Mouse (Mus musculus): ENCODE results near the gene Lgr4. TPM values are rescaled to one million over a fixed set of nuclear protein-coding genes. Genes with fewer than 3 reads are reported as not detected.

Lgr4 gene
- total and polyA plus RNA-seq, 3 experiments, result 0.98 to 12.1 (median 7.1) TPM

DNA sequence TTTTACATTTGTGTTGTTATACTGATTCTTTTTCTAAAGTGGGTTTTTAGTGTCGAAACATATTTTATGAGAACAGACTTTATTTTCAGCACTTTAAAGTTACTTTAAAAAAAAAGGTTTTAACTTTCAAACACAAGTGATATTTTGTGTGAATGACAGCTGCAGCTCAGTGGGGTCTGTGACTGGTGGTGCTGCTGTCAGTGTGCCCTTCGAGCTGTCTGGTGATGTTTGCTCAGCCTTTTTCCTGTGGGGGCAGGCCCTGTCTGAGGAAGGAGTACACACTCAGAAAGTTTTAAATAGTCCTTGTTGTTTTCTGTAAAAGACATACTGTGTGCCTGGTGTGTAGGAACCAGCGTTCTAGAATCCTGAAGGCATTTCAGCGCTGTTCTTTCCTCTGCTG lies 119.2 kb downstream of the Lgr4 start:
- ATAC-seq (ENCODE audit: extremely low read depth, insufficient number of reproducible peaks, low FRiP score, poor library complexity, severe bottlenecking) (no peak), DNase-seq (ENCODE audit: low spot score) (no peak)
- H3K4me3 ChIP-seq (ENCODE audit: low read depth, low read length), result no peak overlapping the region
- peaks cover 49% of the 10 kb centered on the region for H3K36me3 ChIP-seq (replicated peaks)
- TF ChIP-seq GATA2 (IDR thresholded peaks at IDR 0.05; ENCODE audit: borderline replicate concordance, low read depth, low read length), result no peak
- TF ChIP-seq CTCF (IDR thresholded peaks at IDR 0.05; ENCODE audit: low read depth, low read length), result no peak
- TF ChIP-seq GATA1 (IDR thresholded peaks at IDR 0.05; ENCODE audit: borderline replicate concordance, low read length), result no peak
- no peak for TF ChIP-seq TAL1 (conservative IDR thresholded peaks at IDR 0.05; ENCODE audit: low read depth, low read length)
- no peak for TF ChIP-seq POLR2AphosphoS5 (IDR thresholded peaks at IDR 0.05; ENCODE audit: insufficient replicate concordance, low read depth, low read length)
- peaks cover 5% of the 10 kb centered on the region; the same call in 1 of the 2 replicates for H3K4me1 ChIP-seq (ENCODE audit: insufficient read depth, low read depth, low read length)
- H3K9me3 ChIP-seq (replicated peaks), result no peaks in the 10 kb centered on the region
- H3K27me3 ChIP-seq (ENCODE audit: insufficient read depth, low read length), result no peaks in the 10 kb centered on the region

GRCm38 (mm10) chr2:110037221-110037620 lies 119.8 kb downstream of the Lgr4 start:
- no peak overlapping the region for H3K4me3 ChIP-seq (ENCODE audit: low read depth, low read length)
- no peak for DNase-seq (ENCODE audit: low spot score)
- TF ChIP-seq GATA2 (IDR thresholded peaks at IDR 0.05; ENCODE audit: borderline replicate concordance, low read depth, low read length), result no peak
- no peak for TF ChIP-seq GATA1 (IDR thresholded peaks at IDR 0.05; ENCODE audit: borderline replicate concordance, low read length)
- TF ChIP-seq POLR2AphosphoS5 (IDR thresholded peaks at IDR 0.05; ENCODE audit: insufficient replicate concordance, low read depth, low read length), result no peak
- TF ChIP-seq CTCF (IDR thresholded peaks at IDR 0.05; ENCODE audit: low read depth, low read length), result no peak
- no peak for TF ChIP-seq TAL1 (conservative IDR thresholded peaks at IDR 0.05; ENCODE audit: low read depth, low read length)
- H3K4me1 ChIP-seq (ENCODE audit: insufficient read depth, low read depth, low read length), result peaks cover 5% of the 10 kb centered on the region; the same call in 1 of the 2 replicates
- peaks cover 49% of the 10 kb centered on the region for H3K36me3 ChIP-seq (replicated peaks)
- H3K9me3 ChIP-seq (replicated peaks), result no peaks in the 10 kb centered on the region
- no peak for ATAC-seq (ENCODE audit: extremely low read depth, insufficient number of reproducible peaks, low FRiP score, poor library complexity, severe bottlenecking)
- no peaks in the 10 kb centered on the region for H3K27me3 ChIP-seq (ENCODE audit: insufficient read depth, low read length)

DNA sequence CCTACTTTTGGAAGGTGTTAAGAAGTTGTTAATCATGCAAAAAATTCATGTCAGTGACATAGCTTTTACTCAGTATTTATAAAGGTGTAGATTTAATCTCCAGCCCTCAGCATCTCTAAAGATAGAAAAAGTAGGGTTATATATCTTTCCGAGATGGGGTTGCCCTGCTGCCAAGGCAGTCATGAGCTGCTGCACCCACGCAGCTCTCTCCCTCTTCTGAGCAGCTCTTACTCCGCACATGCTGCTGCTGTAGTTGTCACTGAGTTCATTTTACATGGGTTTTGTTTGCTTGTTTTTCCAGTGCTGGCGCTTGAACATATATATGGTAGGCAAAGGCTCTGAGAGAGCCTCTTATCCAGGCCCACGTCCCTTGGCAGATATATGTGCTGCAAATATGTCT lies 120.9 kb downstream of the Lgr4 start:
- ATAC-seq (ENCODE audit: extremely low read depth, insufficient number of reproducible peaks, low FRiP score, poor library complexity, severe bottlenecking), result no peak
- no peak overlapping the region for H3K4me3 ChIP-seq (ENCODE audit: low read depth, low read length)
- H3K36me3 ChIP-seq (replicated peaks), result peaks cover 44% of the 10 kb centered on the region
- H3K27me3 ChIP-seq (ENCODE audit: insufficient read depth, low read length), result no peaks in the 10 kb centered on the region
- H3K4me1 ChIP-seq (ENCODE audit: insufficient read depth, low read depth, low read length), result peaks cover 5% of the 10 kb centered on the region; the same call in 1 of the 2 replicates
- H3K9me3 ChIP-seq (replicated peaks), result no peaks in the 10 kb centered on the region
- TF ChIP-seq GATA1 (IDR thresholded peaks at IDR 0.05; ENCODE audit: borderline replicate concordance, low read length), result no peak
- no peak for TF ChIP-seq GATA2 (IDR thresholded peaks at IDR 0.05; ENCODE audit: borderline replicate concordance, low read depth, low read length)
- no peak for TF ChIP-seq CTCF (IDR thresholded peaks at IDR 0.05; ENCODE audit: low read depth, low read length)
- TF ChIP-seq POLR2AphosphoS5 (IDR thresholded peaks at IDR 0.05; ENCODE audit: insufficient replicate concordance, low read depth, low read length), result no peak
- TF ChIP-seq TAL1 (conservative IDR thresholded peaks at IDR 0.05; ENCODE audit: low read depth, low read length), result no peak
- DNase-seq (ENCODE audit: low spot score), result no peak

- ATAC-seq (ENCODE audit: extremely low read depth, insufficient number of reproducible peaks, low FRiP score, poor library complexity, severe bottlenecking) (no peak), DNase-seq (ENCODE audit: low spot score) (no peak)
- Histone ChIP-seq H3K4me3 (ENCODE audit: low read depth, low read length) (no peak overlapping the region), H3K36me3 (replicated peaks) (peaks cover 36% of the 10 kb centered on the region), H3K9me3 (replicated peaks) (no peaks in the 10 kb centered on the region), H3K27me3 (ENCODE audit: insufficient read depth, low read length) (no peaks in the 10 kb centered on the region), H3K4me1 (ENCODE audit: insufficient read depth, low read depth, low read length) (peaks cover 2% of the 10 kb centered on the region; the same call in 1 of the 2 replicates)
- TF ChIP-seq POLR2AphosphoS5 (IDR thresholded peaks at IDR 0.05; ENCODE audit: insufficient replicate concordance, low read depth, low read length) (no peak), TAL1 (conservative IDR thresholded peaks at IDR 0.05; ENCODE audit: low read depth, low read length) (no peak), CTCF (IDR thresholded peaks at IDR 0.05; ENCODE audit: low read depth, low read length) (no peak), GATA2 (IDR thresholded peaks at IDR 0.05; ENCODE audit: borderline replicate concordance, low read depth, low read length) (no peak), GATA1 (IDR thresholded peaks at IDR 0.05; ENCODE audit: borderline replicate concordance, low read length) (no peak)
Measured at GRCm38 (mm10) chr2:110042861-110043760, 125.7 kb downstream of the Lgr4 start.

GRCm38 (mm10) chr2:110058424-110058823 lies 141.0 kb downstream of the Lgr4 start:
- H3K9me3 ChIP-seq (replicated peaks), result no peaks in the 10 kb centered on the region
- no peak for TF ChIP-seq CTCF (IDR thresholded peaks at IDR 0.05; ENCODE audit: low read depth, low read length)
- no peak for TF ChIP-seq GATA2 (IDR thresholded peaks at IDR 0.05; ENCODE audit: borderline replicate concordance, low read depth, low read length)
- no peak for TF ChIP-seq TAL1 (conservative IDR thresholded peaks at IDR 0.05; ENCODE audit: low read depth, low read length)
- no peak for TF ChIP-seq GATA1 (IDR thresholded peaks at IDR 0.05; ENCODE audit: borderline replicate concordance, low read length)
- no peak for TF ChIP-seq POLR2AphosphoS5 (IDR thresholded peaks at IDR 0.05; ENCODE audit: insufficient replicate concordance, low read depth, low read length)

DNA sequence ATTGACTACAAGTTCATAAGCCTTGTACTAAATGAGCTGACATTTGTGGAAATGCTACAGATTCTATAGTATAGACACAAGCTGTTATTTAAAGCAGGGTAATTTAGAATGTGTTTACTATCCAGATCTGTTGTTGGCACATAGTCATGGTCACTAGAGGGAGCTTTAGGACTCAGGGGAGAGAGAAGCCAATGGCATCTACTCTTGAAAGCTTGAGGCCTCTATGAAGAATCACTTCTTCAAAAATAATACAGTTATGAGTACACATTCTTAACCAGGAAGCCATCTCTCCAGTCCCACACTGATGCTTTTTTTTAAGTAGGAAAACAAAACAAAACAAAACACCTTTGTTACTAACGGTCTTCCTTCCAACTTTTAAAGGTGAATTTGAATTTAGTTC lies 145.7 kb downstream of the Lgr4 start:
- DNase-seq (ENCODE audit: low spot score) (no peak), ATAC-seq (ENCODE audit: extremely low read depth, insufficient number of reproducible peaks, low FRiP score, poor library complexity, severe bottlenecking) (no peak)
- TF ChIP-seq GATA1 (IDR thresholded peaks at IDR 0.05; ENCODE audit: borderline replicate concordance, low read length) (no peak), POLR2AphosphoS5 (IDR thresholded peaks at IDR 0.05; ENCODE audit: insufficient replicate concordance, low read depth, low read length) (no peak), TAL1 (conservative IDR thresholded peaks at IDR 0.05; ENCODE audit: low read depth, low read length) (no peak), CTCF (IDR thresholded peaks at IDR 0.05; ENCODE audit: low read depth, low read length) (no peak), GATA2 (IDR thresholded peaks at IDR 0.05; ENCODE audit: borderline replicate concordance, low read depth, low read length) (no peak)
- no peaks in the 10 kb centered on the region for H3K36me3 ChIP-seq (replicated peaks)
- no peak overlapping the region for H3K4me3 ChIP-seq (ENCODE audit: low read depth, low read length)
- H3K9me3 ChIP-seq (replicated peaks), result no peaks in the 10 kb centered on the region
- H3K4me1 ChIP-seq (ENCODE audit: insufficient read depth, low read depth, low read length), result no peaks in the 10 kb centered on the region
- H3K27me3 ChIP-seq (ENCODE audit: insufficient read depth, low read length), result peaks cover 4% of the 10 kb centered on the region; the same call in 1 of the 2 replicates

More at GRCm38 (mm10) chr2:110058424-110058823, 141.0 kb downstream of the Lgr4 start:
- H3K36me3 ChIP-seq (replicated peaks), result no peaks in the 10 kb centered on the region
- peaks cover 4% of the 10 kb centered on the region; the same call in 1 of the 2 replicates for H3K27me3 ChIP-seq (ENCODE audit: insufficient read depth, low read length)
- ATAC-seq (ENCODE audit: extremely low read depth, insufficient number of reproducible peaks, low FRiP score, poor library complexity, severe bottlenecking) (no peak), DNase-seq (ENCODE audit: low spot score) (no peak)
- H3K4me1 ChIP-seq (ENCODE audit: insufficient read depth, low read depth, low read length), result no peaks in the 10 kb centered on the region
- H3K4me3 ChIP-seq (ENCODE audit: low read depth, low read length), result no peak overlapping the region

Other genes starting within 250 kb of the Lgr4 start
- not detected in 2 replicates for gene Bdnf, start 242.9 kb upstream of the Lgr4 start, total RNA-seq (2014; fragmentation: Nextera tagmentation)
- under 0.01 and 0.05 TPM in 2 replicates for gene Bdnf, start 242.9 kb upstream of the Lgr4 start, total RNA-seq (2017)
- not detected in 2 replicates for gene Bdnf, start 242.9 kb upstream of the Lgr4 start, polyA plus RNA-seq (2012)
- 97.5 and 99.3 TPM in 2 replicates for gene Lin7c, start 26.8 kb upstream of the Lgr4 start, total RNA-seq (2014; fragmentation: Nextera tagmentation)
- 98.7 and 110 TPM in 2 replicates for gene Lin7c, start 26.8 kb upstream of the Lgr4 start, total RNA-seq (2017)
- 2.6 and 4.6 TPM in 2 replicates for gene Lin7c, start 26.8 kb upstream of the Lgr4 start, polyA plus RNA-seq (2012)
- gene Ccdc34, start 100.2 kb downstream of the Lgr4 start, total RNA-seq (2014; fragmentation: Nextera tagmentation), result 59.7 and 65.5 TPM in 2 replicates
- gene Ccdc34, start 100.2 kb downstream of the Lgr4 start, total RNA-seq (2017), result 29.5 and 33.9 TPM in 2 replicates
- 15.2 and 17.5 TPM in 2 replicates for gene Ccdc34, start 100.2 kb downstream of the Lgr4 start, polyA plus RNA-seq (2012)